Mouse (Mus musculus) lung, postnatal 0 days (tissue): ENCODE results near the gene Kmt2c.

Experiments
- CTCF ChIP-seq: IDR thresholded peaks from 2 replicates; pipeline ENCODE4 v1.5.1; 2016; ENCODE audit warnings: antibody characterized with exemption, mild to moderate bottlenecking
- EP300 ChIP-seq: IDR thresholded peaks from 2 replicates; pipeline ENCODE4 v1.6.1; 2016; ENCODE audit warnings: antibody characterized with exemption, mild to moderate bottlenecking, control low read depth

GRCm38 (mm10) chr5:25420601-25421000, 78.0 kb downstream of the Kmt2c start:
- TF ChIP-seq CTCF, result peak; percentile 79
- no peak for TF ChIP-seq EP300
